Mouse (Mus musculus) large intestine, adult 2 months (tissue): ENCODE results near the gene Ets1. TPM values are rescaled to one million over a fixed set of nuclear protein-coding genes. Genes with fewer than 3 reads are reported as not detected.

Experiments
- DNase-seq: peaks from one replicate; pipeline ENCODE4 v3.0.0-alpha.2; 2012; ENCODE audit warnings: low read depth, low spot score
- WGBS: fragments of 180-500 bp; shearing (Covaris S2); methylation state at CpG from one replicate; pipeline ENCODE4 v1.1.7; 2018; 5-methylcytosine and 5-hydroxymethylcytosine counted together
- polyA plus RNA-seq: library from polyadenylated mRNA; depleted of rRNA; stranded (reverse); fragments of >200 nt; gene quantifications from 2 replicates; pipeline ENCODE4 v1.2.3, GENCODE M21; 2012

The Ets1 gene
- polyA plus RNA-seq, 1 experiment = 11.7 TPM

DNA sequence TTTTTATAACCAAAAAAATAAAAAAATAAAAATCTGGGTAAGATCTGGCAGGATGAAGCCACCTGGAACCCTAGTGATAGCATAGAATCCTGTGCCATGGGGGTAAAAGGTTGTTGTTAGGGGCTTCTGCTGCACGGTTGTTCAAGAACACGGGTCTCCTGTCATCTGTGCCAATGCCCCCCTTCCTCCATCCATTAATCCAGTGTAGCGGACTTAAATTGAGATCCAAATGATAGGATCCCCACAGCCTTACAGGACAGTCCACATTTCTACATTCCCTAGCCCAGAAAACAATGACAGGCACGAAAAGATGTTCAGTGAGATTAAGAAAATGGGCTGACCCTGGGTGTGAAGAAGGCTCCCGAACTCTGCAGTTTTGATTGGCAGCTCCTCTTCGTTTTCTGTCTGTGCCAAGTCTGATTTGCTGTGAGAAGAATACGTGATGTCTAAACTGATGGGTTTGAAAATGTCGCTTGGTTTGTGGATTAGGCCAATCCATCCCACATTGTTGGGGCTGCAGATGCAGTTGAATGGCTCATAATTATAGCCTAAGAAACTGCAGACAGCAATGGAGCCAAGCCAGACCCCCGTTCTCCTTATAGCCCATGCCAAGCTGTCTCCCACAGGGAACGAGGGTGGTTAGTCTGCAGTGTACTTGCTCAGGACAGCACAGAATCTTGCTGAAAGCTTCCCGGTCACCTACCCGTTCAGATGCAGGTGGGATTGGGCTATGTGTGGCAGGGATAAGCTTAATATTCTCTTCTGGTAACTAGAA is 55.3 kb downstream of the Ets1 start:
- WGBS = 82% methylated on average over 12 of the region's 12 CpGs

DNA sequence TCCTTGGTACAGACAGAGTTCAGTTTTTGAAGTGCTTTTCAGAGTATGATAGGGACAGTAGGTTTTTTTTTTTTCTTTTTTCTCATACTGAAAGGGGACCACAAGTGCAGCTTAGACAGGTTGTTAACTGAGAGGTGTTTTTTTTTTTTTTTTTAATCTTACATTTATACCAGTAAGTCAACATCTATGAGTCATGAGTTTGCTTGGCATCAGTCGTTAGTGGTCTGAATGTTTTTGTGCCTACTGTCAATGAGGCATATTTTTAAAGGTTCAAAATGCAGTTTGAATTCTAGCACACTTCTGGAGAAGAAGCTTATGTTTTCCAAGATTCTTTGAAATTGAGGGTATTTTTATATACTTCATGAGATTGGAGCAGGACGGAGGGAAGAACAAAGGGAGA is 56.9 kb downstream of the Ets1 start:
- DNase-seq = no peak

More for the DNA sequence above, 55.3 kb downstream of the Ets1 start:
- DNase-seq = no peak

DNA sequence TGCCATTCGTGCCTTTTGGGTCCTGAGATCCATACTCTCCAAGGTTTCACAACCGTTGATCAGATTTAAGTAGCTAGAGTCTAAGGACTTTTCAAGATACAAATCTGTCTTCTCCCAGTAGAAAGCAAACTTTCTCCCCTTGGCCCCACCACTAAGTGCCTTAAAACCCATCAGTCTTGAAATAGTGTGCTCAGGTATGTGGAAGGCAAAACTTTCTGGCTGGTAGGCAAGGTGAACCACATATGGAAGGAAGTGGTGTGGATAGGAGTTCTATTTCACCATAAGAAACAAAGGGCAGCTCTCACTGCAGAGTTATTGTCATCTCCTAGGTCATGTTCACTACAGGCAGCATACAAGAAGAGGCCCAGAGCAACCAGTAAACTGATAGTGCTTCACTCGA is 57.4 kb downstream of the Ets1 start:
- 54% methylated on average over 3 of the region's 3 CpGs for WGBS
- DNase-seq = no peak

More for the DNA sequence above, 56.9 kb downstream of the Ets1 start:
- WGBS = 46% methylated on average over 2 of the region's 2 CpGs

DNA sequence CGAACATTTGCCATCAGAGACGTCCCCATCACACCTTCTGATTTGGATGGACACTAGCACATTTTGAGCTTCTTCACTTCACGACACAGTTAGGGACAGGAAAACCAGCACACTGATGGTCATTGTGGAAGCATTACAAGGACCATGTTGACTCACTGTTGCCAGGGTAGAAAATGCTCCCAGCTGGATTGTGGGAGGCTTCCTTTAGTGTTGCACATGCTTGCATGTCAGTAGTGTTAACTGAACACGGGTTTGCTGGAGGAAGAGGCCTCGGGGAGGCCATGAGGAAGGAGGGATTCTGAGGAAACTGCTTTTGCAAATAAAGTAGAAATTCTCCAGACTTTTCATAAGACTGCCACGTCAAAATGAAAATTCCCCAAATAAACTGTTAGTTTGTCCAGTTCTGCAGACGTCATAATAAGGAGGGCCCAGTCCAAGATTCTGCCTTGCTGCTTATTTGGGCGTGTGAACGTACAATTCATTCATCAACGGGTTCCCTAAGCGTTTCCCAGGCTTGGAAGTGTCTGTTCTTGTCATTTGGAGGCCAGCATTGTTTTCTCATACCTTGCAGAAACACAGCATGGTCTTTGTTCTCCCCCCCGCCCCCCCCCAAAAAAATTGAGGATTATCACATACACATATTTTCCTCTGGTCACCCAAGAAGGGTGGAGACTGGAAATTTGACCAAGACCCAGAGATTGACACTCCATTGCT is 58.2 kb downstream of the Ets1 start:
- DNase-seq = no peak
- WGBS = 68% methylated on average over 12 of the region's 12 CpGs

DNA sequence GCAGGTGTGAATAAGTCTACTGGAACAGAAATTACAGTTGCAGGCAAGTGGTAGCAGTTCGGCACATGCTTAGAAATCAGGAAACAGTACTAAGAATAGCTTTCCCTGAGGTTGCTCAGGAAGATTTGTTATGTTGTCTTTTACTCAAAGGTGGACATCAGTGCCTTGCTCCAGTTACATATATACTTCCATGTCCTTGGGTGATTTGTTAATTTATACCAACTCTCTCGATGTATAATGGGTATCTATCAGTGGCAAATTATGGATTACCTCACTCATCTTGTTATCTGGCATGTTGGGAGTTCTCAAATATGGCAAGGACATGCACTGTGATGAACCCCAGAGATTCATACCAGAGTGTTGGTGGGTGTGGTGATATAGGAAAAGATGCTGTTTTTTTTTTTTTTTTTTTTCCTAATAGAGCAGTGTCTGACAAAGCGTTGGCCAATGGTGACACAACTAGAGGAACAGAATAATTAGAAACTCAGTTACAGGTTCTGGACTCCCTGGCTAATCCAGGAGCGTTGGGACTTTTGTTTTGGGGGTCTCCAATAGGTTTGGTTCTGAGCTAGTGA is 59.0 kb downstream of the Ets1 start:
- 50% methylated on average over 4 of the region's 4 CpGs for WGBS

DNA sequence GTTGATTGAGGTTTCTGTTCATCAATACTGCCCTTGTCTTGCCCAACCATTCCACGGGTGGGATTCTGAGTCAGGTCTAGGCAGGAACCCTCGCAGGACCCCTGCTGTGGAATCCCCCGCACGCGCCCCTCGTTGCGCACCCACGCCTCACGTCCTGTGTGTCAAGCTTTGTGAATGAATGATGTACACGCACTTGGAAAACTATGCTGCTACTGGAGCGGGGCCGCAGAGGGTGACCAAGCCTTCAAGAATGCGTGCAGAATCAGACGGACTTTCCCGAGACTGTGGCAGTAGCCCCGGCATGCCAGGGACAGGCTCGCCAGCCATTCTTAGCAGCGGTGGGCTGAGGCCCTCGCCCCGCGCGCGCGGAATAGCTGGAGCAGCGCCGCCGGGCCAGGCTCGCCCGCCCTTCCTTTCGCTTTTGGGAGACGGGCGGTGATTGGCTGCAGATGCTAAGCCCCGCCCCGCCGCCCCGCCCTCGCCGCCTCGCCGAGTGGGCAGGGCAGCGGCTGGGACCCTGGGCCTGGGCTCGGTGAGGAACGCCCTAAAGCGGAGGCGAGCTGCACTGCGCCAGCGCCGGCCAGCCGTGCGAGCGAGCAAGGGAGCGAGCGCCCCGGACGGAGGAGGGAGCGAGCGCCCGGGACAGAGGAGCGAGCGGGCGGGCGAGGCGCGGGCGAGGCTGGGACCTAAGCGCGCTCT is 59.6 kb downstream of the Ets1 start:
- WGBS = under 1% methylated on average over 67 of the region's 67 CpGs
- DNase-seq = peak; percentile 48

More for the DNA sequence above, 59.0 kb downstream of the Ets1 start:
- DNase-seq = no peak

DNA sequence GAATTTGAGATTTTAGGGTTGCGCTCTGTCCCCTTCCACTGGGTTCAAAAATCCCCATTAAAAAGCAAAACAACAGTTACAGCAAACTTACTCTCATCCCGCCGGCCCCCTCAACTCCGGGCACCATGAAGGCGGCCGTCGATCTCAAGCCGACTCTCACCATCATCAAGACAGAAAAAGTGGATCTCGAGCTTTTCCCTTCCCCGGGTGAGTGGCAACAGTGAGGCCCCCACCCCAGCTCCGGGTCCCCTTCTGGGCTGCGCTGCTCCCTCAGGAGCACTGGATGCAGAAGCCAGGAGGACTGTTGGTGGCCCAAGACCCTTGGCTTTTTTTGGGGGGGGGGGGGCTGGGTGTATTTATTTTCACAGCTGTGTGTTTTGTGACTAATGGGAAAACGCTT is 60.2 kb downstream of the Ets1 start:
- DNase-seq = no peak
- 2% methylated on average over 13 of the region's 13 CpGs for whole genome bisulfite sequencing

DNA sequence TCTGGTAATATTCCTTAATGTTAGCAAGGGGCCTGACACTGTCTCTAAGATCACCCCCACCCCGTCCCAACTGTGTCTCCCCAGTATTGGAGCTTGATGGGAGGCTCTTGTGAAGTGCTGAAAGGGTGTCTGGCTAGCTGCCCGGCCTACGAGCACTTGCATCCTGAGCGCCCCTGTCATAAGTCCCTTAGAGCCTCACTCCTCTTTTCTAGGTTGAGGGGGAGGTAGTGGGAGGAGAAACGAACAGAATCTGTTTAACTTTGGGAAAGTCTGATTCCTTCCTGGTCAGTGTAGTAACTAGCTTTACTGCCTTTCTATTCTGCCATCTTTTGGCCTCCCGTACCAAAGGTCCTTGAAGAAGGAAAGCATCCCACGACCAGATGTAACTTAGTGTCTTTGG is 60.7 kb downstream of the Ets1 start:
- 25% methylated on average over 7 of the region's 7 CpGs for WGBS
- no peak for DNase-seq

DNA sequence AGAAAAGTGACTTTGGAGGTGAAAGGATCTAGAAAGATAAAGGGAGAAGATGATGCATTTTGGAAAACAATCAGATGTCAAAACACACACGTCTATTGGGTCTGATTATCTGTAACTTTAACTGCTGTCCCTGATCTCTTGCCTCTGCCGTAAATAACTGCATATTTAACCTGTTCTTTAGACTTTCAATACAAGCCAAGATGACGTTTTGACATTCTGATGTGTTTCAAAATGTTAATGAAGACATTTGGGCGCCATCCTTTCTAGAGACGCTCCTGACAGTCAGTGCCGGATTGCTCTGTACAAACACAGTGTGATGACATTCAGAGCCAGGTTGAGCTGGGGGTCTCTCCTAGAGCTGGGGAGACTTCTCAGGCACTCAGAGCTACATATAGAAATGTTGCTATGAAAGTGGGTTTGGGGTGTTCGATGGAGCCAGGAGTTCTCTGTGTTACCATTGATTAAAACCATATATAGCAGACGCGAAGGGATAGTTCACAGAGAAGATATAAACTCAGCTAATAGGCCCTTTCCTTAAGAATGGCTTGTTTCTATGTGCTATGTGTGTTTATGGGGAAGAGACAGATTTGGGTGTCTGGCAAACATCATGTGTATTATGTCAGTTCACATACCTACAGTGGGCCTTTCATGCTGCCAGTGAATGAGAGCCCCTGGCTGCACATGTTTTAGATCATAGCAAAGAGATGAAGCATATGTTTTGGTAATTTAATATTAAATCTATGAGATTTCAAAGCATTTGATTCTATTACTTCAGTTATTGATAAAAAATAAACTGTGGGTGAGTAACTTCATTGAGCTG is 61.5 kb downstream of the Ets1 start:
- 57% methylated on average over 9 of the region's 9 CpGs for WGBS
- no peak for DNase-seq

DNA sequence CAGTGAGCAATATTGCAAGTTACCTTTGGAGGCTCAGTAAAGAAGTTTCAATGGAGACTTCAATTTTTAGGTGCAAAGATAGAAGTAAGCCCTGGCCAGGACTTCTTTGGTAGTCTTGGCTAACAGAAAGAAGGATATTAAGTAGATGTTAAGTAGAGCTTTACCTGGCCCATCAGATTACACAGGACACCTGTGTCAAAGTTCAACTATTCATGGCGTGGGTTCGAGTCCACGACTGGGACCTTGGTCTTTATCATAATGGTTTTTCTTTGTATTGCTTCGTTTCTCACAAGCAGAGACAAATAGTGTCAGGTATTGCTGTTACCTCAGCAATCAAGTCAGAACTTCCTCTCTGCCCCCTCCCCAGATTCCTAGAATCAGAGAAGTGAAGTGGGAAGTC is 62.7 kb downstream of the Ets1 start:
- 75% methylated on average over 4 of the region's 4 CpGs for WGBS
- no peak for DNase-seq

DNA sequence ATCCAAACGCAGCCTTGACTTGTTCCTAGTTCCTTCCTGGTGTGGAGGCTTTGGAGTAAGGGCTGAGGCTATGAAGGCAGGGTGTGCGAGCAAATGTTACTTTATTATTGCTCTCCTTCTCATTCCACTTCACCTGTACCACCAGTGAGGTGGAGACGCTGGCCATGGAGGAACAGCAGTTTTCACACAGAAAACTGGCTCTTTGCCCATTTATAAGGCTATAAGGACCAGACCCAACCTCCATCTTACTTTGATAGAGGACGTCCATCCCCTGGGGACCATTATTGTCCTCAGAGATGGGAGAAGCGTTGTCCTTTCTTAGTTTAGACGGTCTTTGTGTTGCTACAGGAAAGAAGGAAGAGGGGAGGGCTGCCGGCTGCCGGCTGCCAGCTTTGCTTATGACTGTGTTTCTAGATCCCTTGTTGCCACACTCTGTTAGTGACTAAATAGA is 63.4 kb downstream of the Ets1 start:
- WGBS = 71% methylated on average over 8 of the region's 8 CpGs
- DNase-seq = no peak

DNA sequence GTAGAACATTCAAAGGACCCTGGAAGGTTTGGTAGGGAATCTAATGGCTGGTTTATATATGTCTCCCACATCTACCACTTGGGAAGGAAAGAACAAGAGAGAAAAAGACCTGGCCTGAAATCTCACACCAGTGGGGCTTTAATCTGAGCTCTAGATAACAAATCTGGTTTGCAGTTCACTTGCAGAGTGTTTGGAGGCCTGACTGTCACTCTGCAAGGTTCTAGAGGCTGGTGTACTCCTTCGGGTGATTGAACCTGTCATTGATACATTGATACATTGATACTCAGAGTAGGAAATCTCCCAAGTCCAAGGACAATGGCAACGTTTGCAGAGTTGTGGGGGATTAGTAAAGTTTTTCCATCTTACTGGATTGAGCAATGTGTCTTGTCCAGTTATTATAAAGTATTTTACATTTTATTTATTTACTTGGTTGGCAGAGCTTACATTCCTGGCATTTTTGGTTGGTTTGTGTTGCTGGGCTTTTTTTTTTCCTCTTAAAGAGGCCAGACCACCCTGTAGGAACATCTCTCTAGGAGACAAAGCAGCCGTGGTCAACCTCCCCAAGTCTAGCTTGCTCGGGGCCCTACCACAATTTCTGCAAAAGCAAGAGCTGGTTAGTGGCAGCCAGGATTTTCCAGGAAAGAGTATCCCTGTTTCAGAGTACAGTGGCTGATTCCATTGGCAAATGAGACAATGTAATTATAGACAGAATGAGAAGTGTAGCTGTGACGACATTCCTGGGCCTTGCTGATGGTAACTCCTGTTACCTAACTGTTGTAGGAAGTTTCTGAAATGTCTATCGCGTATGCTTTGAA is 64.3 kb downstream of the Ets1 start:
- DNase-seq = no peak

DNA sequence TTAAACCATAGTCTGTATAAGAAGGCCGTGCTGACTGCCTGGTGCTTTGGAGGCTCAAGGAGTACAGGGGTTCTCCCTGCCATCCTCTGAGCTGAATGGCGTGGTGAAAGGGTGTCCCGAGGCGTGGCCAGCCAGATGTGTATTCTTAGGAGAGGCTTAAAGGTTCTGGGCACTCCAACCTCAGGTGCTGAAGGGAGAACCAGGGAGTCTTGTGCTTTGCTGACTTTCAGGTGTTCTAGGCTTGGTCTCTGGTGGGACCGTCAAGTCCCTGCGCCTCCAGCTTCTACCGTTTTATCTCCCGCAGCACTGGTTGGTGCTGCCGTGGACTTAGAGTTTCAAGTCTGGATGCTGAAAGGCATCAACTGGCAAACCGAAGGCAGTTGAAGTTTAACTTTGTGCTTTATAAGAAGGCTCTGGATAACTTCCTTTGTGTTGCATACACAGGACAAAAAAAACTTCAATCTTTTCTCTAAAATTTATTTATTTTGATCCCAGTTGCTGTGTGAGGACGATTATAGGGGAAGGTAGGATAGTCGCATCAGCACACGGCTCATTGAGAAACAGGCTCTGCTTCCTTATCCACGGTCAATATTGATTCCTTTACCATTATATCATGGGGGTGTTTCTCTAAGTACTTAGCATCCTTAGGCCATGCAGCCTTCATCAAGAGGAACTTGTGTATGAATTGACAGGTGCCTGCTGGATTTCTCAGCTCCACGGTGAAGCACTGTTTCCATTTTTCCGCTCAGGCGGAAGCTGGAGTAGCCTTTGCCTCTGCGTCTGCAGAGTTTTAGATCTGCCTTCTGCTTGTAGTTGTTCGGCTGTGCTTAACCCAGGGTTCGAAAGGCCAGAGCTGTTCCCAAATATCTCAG is 65.3 kb downstream of the Ets1 start:
- DNase-seq = no peak
- 76% methylated on average over 20 of the region's 20 CpGs for WGBS

More for the DNA sequence above, 64.3 kb downstream of the Ets1 start:
- 63% methylated on average over 7 of the region's 7 CpGs for WGBS

DNA sequence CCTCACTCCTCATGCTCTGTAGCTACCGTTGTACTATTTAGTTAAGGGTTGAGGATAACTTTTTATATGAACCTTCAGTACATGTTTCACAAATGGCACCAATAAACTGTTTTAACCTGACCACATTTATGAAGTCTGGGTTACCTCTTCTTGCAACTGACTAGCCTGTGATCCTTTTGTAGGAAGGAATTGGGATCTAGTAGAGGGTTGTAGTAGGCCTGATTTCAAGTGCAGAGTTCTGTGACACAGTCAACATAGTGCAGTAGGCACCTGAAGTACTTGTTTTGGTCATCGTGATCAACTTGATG is 65.9 kb downstream of the Ets1 start:
- 67% methylated on average over 2 of the region's 2 CpGs for WGBS
- DNase-seq = no peak

DNA sequence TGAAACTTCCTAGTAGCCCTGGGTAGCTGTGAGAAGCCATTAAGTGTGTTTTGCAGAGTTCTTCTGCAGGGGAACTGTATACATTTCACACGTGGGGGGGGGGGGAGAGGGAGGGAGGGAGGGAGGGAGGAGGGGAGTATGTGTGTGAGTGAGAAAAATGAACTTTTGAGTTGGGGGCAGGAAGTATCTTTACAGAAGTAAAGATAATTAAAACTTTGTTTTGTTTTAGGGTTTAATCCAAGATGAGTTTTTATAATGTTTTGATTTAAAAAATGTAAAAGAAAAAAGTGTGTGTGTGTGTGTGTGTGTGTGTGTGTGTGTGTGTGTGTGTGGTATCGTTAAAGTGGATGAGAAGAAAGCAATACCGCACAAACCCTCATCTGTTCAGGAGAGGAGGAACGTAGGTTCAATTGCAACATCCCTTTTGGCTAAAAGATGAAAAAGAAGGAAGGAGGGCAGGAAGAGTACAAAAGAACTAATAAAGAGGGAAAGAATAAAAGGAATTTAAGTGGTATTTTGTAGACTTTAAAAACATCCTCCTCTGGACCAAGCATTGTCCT is 66.9 kb downstream of the Ets1 start:
- WGBS = 49% methylated on average over 4 of the region's 4 CpGs
- DNase-seq = no peak

DNA sequence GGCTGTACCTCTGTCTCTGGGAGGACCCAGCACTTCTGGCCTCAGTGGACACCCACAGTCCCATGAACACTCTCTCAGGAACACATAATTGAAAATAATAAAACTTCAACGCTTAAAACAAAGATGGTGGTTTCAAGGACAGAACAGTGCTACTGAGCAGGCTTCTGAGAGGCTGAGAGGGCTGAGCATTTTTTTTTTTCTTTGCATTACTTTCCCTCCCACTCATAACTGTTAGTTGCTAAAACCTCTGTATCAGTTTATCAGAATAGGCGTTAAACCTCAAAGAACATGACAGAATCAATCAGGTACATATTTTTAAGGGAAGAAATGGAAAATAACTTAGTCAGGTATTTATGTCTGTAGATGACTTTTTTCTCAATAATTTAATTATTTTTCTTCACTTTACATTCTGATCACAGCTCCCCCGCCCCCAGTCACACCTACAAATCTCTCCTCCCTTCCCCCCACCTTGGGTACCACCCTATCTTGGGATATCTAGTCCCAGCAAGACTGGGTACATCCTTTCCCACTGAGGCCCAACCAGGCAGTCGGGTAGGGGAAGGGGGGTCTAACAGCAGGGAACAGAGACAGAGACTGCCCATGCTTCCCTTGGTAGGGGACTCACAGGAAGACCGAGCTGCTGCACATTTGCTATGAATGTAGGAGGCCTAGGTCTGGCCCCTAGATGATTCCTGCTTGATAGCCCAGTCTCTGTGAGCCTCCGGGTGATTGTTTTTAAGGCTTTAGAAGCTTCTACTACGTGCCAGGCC is 68.1 kb downstream of the Ets1 start:
- 83% methylated on average over 7 of the region's 7 CpGs for WGBS
- DNase-seq = no peak
